Mouse (Mus musculus): ENCODE data around the gene Arhgap6. TPM values are rescaled to one million over a fixed set of nuclear protein-coding genes. Genes with fewer than 3 reads are reported as not detected.
A peak's percentile ranks its signal among the peaks of the same experiment; 100 is the strongest.

Gene Arhgap6
- polyA plus RNA-seq (2016; fragmentation: Nextera tagmentation; extraction: Ambion mirVana), result 0.98 and 1.1 TPM in 2 replicates

DNA sequence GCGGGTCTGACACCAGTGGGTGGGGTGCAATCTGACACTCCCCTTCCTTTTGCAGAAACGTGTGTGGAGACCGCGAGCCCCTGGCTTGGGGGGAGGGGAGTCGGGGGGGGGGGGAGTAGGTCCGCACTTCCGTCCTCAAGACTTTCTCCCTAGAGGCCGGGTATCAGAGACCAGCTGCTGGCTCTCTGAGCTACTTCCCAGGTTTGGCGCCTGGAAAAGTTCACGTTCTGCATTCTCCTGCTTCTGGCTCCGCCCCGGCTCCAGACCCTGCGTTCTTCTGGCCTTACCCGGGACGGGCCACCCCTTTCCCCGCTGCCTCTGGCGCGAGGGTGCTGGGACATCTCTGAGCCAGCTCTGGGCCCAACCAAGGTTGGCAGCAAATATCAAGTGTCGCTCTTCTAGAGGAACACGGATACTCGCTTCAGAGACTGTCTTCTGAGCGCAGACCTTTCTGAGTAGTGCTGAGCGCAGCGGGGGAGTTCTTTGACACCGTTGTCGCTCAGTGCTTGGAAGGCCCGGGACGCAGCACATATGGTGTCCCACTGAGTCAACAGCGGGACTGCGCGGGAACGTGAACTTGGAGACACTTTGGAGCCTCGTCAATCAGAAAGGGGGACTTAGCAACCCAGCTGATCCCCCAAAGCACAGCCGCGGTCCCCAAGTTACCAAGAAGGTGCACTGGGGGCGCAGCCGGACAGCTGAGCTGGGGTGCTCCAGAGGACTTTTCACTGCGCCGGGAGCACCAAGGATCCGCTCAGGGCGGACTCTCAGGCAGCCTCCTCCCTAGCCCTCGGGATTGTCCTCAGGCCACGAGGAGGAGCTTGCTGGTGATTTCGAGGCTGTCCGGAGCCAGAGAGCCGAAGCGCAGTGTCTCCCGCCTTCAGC, at the start of gene Arhgap6:
Gene Arhgap6 (plus strand): TSS at position 126 of the 885 bp plus-strand sequence.
- no peak within 1 kb of the TSS for H3K27ac ChIP-seq
- WGBS, result 15% methylated on average over 46 of the region's 48 CpGs
- peak within 1 kb of the TSS; percentile 53 for H3K4me3 ChIP-seq
- no peaks in the 10 kb centered on the region for H3K36me3 ChIP-seq (replicated peaks)
- peaks cover 8% of the 10 kb centered on the region for H3K4me1 ChIP-seq
- DNase-seq (ENCODE audit: extremely low spot score, low spot score), result peak; percentile 28
- H3K27me3 ChIP-seq (ENCODE audit: poor library complexity, severe bottlenecking), result peaks cover 89% of the 10 kb centered on the region
- H3K9me3 ChIP-seq, result no peaks in the 10 kb centered on the region

DNA sequence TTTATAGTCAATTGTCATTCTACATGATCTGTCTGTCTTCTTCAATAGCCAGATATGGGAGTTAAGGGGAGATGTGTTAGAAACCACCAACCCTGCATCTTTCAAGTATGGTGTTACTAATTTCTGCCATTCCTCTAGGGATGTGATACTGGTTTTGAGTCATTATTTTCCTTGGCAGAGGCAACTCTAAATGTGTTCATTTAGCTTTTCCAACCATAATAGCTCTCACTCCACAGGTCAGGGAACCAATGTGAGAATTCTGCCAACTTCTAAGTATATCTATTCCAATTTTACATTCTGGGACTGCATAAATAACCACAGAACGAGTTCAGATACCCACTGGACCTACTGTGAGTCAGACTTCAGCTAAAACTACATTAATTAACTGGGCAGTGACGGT, 47.9 kb upstream of the Arhgap6 start:
- 63% methylated on average over 2 of the region's 2 CpGs for WGBS
- Histone ChIP-seq H3K27me3 (ENCODE audit: poor library complexity, severe bottlenecking) (peaks cover 54% of the 10 kb centered on the region), H3K27ac (no peak overlapping the region), H3K4me1 (no peaks in the 10 kb centered on the region), H3K4me3 (no peak overlapping the region), H3K36me3 (replicated peaks) (no peaks in the 10 kb centered on the region), H3K9me3 (no peaks in the 10 kb centered on the region)
- DNase-seq (ENCODE audit: extremely low spot score, low spot score), result no peak

DNA sequence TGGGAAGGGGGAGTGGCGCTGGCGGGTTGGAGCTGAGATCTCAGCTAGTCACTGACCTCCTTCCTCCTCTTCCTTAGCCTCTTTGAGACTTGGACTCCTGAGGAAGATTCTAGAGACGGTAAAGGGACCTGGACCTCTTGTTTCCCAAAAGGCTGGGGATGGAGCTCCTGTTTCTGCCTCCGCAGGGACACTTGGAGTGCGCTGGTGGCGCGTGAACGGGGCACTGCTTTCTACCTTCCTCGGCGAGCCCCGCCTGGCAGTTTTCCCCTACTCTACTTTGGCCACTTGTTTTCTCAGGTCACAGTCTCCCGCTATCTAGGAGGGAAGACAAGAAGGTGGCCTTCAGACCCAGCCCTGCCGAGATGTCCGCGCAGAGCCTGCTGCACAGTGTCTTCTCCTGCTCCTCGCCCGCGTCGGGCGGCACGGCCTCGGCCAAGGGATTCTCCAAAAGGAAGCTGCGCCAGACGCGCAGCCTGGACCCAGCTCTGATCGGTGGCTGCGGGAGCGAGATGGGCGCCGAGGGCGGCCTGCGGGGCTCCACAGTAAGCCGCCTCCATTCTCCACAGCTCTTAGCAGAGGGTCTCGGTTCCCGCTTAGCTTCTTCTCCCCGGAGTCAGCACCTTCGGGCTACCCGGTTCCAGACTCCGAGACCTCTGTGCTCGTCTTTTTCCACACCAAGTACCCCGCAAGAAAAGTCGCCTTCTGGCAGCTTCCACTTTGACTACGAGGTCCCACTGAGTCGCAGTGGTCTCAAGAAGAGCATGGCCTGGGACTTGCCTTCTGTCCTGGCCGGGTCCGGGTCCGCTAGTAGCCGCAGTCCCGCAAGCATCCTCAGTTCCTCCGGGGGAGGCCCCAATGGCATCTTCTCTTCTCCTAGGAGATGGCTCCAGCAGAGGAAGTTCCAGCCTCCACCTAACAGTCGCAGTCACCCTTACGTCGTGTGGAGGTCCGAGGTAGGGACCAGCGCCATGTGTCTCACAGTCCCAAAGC, 1.3 kb downstream of the Arhgap6 start:
- Histone ChIP-seq H3K4me1 (peaks cover 8% of the 10 kb centered on the region), H3K9me3 (no peaks in the 10 kb centered on the region), H3K27me3 (ENCODE audit: poor library complexity, severe bottlenecking) (peaks cover 92% of the 10 kb centered on the region), H3K36me3 (replicated peaks) (no peaks in the 10 kb centered on the region), H3K4me3 (peak overlapping the region; percentile 53), H3K27ac (no peak overlapping the region)
- peak; percentile 17 for DNase-seq (ENCODE audit: extremely low spot score, low spot score)
- WGBS, result 17% methylated on average over 45 of the region's 55 CpGs

DNA sequence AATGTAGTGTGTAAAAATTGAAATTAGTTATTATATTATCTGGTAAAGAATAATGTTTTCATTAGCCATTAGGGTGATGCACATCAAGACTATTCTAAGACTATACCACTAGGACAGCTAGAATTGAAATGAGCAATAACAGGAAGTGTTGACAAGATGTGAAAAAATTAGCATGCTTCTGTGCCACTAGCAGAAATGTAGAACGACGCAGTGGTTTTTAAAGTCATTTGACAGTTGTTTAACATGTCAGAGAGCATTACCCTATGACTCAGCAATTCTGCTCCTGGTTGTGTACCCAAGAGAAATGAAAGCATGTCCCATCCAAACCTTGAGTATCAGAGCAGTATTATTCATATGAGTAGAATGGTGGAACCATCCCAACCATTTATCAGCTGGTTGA, 9.8 kb downstream of the Arhgap6 start:
- Histone ChIP-seq H3K9me3 (no peaks in the 10 kb centered on the region), H3K27me3 (ENCODE audit: poor library complexity, severe bottlenecking) (peaks cover 91% of the 10 kb centered on the region), H3K27ac (no peak overlapping the region), H3K4me3 (no peak overlapping the region), H3K4me1 (no peaks in the 10 kb centered on the region), H3K36me3 (replicated peaks) (no peaks in the 10 kb centered on the region)
- no peak for DNase-seq (ENCODE audit: extremely low spot score, low spot score)
- 91% methylated on average over 2 of the region's 2 CpGs for WGBS

DNA sequence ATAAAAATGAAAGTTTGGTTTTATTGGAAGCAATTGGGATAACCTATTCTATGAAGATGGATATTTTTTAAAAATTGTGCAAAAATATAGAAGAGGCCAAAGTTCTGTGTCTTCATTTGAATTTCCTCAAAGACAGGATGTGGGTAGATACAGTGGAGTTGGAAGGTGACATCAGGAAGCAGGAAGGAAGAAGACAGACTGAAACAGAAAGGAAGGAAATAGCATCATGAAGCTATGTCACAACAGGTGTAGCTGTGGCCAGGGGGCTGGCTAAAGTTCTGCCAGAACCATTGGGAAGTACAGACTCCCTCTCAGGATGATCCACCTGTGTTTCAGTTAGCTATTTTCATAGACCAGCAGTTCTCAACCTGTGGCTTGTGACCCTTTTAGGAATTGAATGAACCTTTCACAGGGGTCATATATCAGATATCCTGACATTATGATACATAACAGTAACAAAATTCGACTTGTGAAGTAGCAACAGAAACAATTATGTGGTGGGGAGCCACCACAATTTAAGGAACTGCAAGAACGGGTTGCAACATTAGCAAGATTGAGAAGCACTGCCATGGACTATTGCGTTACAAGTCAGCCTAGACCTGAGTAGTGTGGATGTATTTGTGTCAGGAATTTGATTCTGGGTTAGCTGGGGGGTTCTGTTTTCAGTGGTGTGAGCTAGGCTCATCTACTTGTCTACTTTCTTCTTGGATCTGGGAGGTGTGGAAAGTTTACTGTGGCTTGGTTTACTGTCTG, 15.8 kb downstream of the Arhgap6 start:
- Histone ChIP-seq H3K4me1 (no peaks in the 10 kb centered on the region), H3K27me3 (ENCODE audit: poor library complexity, severe bottlenecking) (peaks cover 79% of the 10 kb centered on the region), H3K9me3 (no peaks in the 10 kb centered on the region), H3K27ac (no peak overlapping the region), H3K36me3 (replicated peaks) (no peaks in the 10 kb centered on the region), H3K4me3 (no peak overlapping the region)
- no peak for DNase-seq (ENCODE audit: extremely low spot score, low spot score)
- 74% methylated on average over 3 of the region's 3 CpGs for WGBS

DNA sequence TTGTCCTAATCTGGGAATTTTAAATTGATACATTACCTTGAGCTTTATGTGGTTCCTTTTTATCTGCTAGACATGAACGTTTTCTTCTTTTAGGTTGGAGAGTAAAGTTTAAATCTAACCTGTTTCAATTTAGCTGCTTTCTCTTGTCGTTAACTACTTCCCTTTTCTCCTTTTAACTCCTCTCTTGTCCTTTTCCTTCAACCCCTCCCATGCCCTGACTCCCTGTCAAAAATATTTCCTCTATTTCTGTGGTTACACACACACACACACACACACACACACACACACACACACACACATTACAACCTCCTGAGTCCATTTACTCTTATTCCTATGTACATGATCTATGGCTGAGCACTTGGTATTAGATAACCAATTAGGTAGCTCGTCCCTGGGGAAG, 24.0 kb downstream of the Arhgap6 start:
- H3K27ac ChIP-seq, result no peak overlapping the region
- no peaks in the 10 kb centered on the region for H3K9me3 ChIP-seq
- no peaks in the 10 kb centered on the region for H3K4me1 ChIP-seq
- H3K4me3 ChIP-seq, result no peak overlapping the region
- no peak for DNase-seq (ENCODE audit: extremely low spot score, low spot score)
- 66% methylated on average over 3 of the region's 3 CpGs for WGBS
- H3K36me3 ChIP-seq (replicated peaks), result no peaks in the 10 kb centered on the region
- H3K27me3 ChIP-seq (ENCODE audit: poor library complexity, severe bottlenecking), result peaks cover 91% of the 10 kb centered on the region

DNA sequence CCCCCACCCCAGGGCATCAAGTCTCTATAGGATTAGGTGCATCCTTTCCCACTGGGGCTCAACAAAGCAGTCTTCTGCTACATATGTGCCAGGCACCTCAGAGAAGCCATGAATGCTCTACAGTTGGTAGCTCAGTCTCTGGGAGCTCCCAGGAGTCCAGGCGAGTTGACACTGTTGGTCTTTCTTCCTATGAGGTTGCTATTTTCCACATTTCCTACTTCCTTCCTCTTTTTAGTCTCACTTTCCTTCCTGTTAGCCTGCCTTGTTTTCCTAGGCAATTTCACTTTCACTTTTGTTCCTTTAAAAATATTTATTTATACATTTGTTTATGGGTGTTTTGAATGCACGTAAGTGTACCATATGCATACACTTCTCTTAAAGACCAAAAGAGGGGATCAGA, 29.3 kb downstream of the Arhgap6 start:
- peaks cover 79% of the 10 kb centered on the region for H3K27me3 ChIP-seq (ENCODE audit: poor library complexity, severe bottlenecking)
- 87% methylated on average over 2 of the region's 2 CpGs for WGBS
- no peaks in the 10 kb centered on the region for H3K36me3 ChIP-seq (replicated peaks)
- no peaks in the 10 kb centered on the region for H3K4me1 ChIP-seq
- no peaks in the 10 kb centered on the region for H3K9me3 ChIP-seq
- no peak overlapping the region for H3K4me3 ChIP-seq
- DNase-seq (ENCODE audit: extremely low spot score, low spot score), result no peak
- H3K27ac ChIP-seq, result no peak overlapping the region

DNA sequence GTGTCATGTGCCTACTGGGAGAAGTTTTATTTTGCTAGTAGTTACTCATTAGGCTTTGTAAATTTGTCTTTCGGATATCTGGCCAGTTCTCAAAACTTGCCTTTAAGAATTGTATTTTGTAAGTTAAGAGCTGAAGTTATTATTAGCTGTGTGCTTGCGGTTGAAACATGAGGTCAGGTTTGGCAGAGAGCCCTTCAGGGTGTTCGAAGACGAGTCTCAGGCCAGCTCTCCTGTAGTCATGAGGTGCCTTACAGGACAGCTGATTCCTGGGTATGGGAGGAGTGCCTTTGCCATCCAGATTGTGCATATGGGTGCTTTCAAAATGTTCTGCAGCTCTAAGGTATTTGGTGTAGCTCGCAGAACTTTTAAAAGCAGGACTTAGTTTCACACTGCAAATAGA, 37.4 kb downstream of the Arhgap6 start:
- Histone ChIP-seq H3K4me1 (no peaks in the 10 kb centered on the region), H3K9me3 (no peaks in the 10 kb centered on the region), H3K4me3 (no peak overlapping the region), H3K27ac (no peak overlapping the region), H3K27me3 (ENCODE audit: poor library complexity, severe bottlenecking) (peaks cover 94% of the 10 kb centered on the region), H3K36me3 (replicated peaks) (no peaks in the 10 kb centered on the region)
- WGBS, result 89% methylated on average over 5 of the region's 5 CpGs
- DNase-seq (ENCODE audit: extremely low spot score, low spot score), result no peak

DNA sequence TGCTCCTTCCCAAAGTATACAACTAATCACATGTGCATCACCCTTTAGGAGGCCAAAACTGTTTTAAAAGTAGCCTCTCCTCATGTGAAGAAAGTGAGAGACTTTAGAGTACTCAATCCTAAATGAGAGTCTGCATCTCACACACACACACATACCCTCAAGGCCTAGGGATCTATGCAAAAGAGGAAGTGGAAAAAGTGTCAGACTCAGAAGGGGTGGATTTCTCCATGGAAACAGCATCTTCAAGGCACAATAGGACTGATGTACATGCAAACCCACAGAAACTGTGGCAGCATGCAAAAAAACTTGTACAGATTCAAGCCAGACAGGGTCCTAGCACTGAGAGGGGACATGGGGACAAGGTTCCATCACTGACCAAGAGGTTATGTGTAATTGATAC, 53.2 kb downstream of the Arhgap6 start:
- H3K9me3 ChIP-seq, result no peaks in the 10 kb centered on the region
- no peak overlapping the region for H3K27ac ChIP-seq
- DNase-seq (ENCODE audit: extremely low spot score, low spot score), result no peak
- no peak overlapping the region for H3K4me3 ChIP-seq
- no peaks in the 10 kb centered on the region for H3K4me1 ChIP-seq
- H3K36me3 ChIP-seq (replicated peaks), result no peaks in the 10 kb centered on the region
- peaks cover 96% of the 10 kb centered on the region for H3K27me3 ChIP-seq (ENCODE audit: poor library complexity, severe bottlenecking)

DNA sequence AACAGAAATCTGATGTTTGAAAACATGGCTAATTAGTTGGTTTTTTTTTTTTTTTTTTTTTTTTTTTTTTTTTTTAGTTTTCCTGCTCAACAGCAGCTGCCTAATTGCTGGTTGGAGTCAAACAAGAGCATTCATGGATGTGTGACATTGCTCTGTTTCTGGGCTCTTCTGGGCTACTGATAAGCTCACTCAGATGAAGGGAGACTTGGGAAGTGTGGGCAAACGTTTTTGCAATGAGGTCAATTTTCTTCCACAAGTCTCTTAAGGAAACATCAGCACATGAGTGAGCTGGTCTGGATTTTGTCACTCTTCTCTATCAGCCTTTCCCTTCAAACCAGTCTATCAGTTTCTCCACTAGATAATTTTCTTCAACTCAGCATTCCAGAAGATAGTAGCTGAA, 79.8 kb downstream of the Arhgap6 start:
- DNase-seq (ENCODE audit: extremely low spot score, low spot score), result no peak
- no peaks in the 10 kb centered on the region for H3K4me1 ChIP-seq
- no peaks in the 10 kb centered on the region for H3K9me3 ChIP-seq
- 38% methylated on average over 1 of the region's 1 CpGs for WGBS
- H3K27me3 ChIP-seq (ENCODE audit: poor library complexity, severe bottlenecking), result peaks cover 83% of the 10 kb centered on the region
- no peak overlapping the region for H3K4me3 ChIP-seq
- H3K27ac ChIP-seq, result no peak overlapping the region
- no peaks in the 10 kb centered on the region for H3K36me3 ChIP-seq (replicated peaks)

DNA sequence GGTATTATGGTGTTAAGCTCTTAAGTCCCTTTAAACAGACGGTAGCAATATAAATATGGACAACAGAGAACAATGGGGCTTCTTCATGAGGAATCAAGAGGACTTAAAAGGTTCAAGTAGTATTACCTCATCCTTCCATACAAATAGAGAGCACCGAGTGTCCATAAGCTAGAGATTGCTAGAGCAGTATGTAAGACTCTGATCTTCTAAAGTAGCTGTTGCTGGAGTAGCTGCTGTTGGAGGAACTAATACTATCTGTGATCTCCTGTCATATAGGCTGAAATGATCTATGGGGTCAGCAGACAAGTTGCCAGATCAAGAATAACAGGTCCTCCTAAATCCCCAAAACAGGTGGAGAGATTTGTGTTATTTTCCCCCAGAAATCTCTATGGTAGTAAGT, 108.7 kb downstream of the Arhgap6 start:
- Histone ChIP-seq H3K4me1 (no peaks in the 10 kb centered on the region), H3K27ac (no peak overlapping the region), H3K9me3 (no peaks in the 10 kb centered on the region), H3K4me3 (no peak overlapping the region), H3K27me3 (ENCODE audit: poor library complexity, severe bottlenecking) (peaks cover 81% of the 10 kb centered on the region), H3K36me3 (replicated peaks) (no peaks in the 10 kb centered on the region)
- 81% methylated on average over 2 of the region's 2 CpGs for WGBS
- DNase-seq (ENCODE audit: extremely low spot score, low spot score), result no peak

DNA sequence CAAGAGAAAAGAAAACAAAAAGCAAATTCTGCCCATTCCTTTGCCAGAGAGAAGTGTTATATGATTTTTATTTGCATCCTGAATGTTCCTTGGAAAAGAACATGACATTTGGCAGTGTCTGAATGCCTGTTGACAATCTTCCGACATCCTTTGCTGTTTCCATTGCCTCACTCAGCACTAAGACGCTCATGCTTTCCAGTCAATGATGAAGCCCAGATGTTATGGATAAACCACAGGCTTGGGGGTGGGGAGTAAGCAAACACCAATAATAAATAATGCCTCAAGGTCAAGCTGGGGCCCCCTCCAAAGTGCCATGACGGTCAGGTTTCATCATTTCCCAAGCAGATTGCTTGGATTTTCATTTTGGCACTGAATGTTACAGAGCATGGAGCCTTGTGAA, 109.2 kb downstream of the Arhgap6 start:
- H3K4me1 ChIP-seq, result no peaks in the 10 kb centered on the region
- DNase-seq (ENCODE audit: extremely low spot score, low spot score), result no peak
- 72% methylated on average over 3 of the region's 3 CpGs for WGBS
- H3K36me3 ChIP-seq (replicated peaks), result no peaks in the 10 kb centered on the region
- H3K27me3 ChIP-seq (ENCODE audit: poor library complexity, severe bottlenecking), result peaks cover 82% of the 10 kb centered on the region
- no peaks in the 10 kb centered on the region for H3K9me3 ChIP-seq
- H3K4me3 ChIP-seq, result no peak overlapping the region
- no peak overlapping the region for H3K27ac ChIP-seq
